Mouse (Mus musculus): Measurements from ENCODE around the gene Hipk3. TPM values are rescaled to one million over a fixed set of nuclear protein-coding genes. Genes with fewer than 3 reads are reported as not detected.
A peak's percentile ranks its signal among the peaks of the same experiment; 100 is the strongest.

Gene Hipk3
- polyA plus RNA-seq, 1 experiment from 2014 or later, result 12.1 TPM

- peaks cover 14% of the 10 kb centered on the region for H3K4me1 ChIP-seq (ENCODE audit: insufficient read depth, low read length)
- ATAC-seq (ENCODE audit: low FRiP score, low TSS enrichment), result no peak
Measured at GRCm38 (mm10) chr2:104457106-104457505, 37.1 kb downstream of the Hipk3 start.

GRCm38 (mm10) chr2:104450685-104451084 is 43.6 kb downstream of the Hipk3 start:
- H3K4me1 ChIP-seq (ENCODE audit: insufficient read depth, low read length), result peaks cover 4% of the 10 kb centered on the region; the same call in 1 of the 2 replicates
- 86% methylated on average over 3 of the region's 3 CpGs for WGBS
- H3K4me3 ChIP-seq (ENCODE audit: low read length), result no peak overlapping the region
- no peaks in the 10 kb centered on the region for H3K9me3 ChIP-seq (ENCODE audit: low read length)
- no peak overlapping the region for H3K9ac ChIP-seq (replicated peaks; ENCODE audit: low read length)
- no peak overlapping the region for H3K4me2 ChIP-seq (replicated peaks; ENCODE audit: low read depth, low read length)
- H3K36me3 ChIP-seq (ENCODE audit: insufficient read depth, low read length), result no peaks in the 10 kb centered on the region
- no peaks in the 10 kb centered on the region for H3K27me3 ChIP-seq (ENCODE audit: insufficient read depth, low read length)
- H3K27ac ChIP-seq (ENCODE audit: low read length), result no peak overlapping the region
- no peak for ATAC-seq (ENCODE audit: low FRiP score, low TSS enrichment)

More at GRCm38 (mm10) chr2:104457106-104457505, 37.1 kb downstream of the Hipk3 start:
- Histone ChIP-seq H3K4me3 (ENCODE audit: low read length) (no peak overlapping the region), H3K27me3 (ENCODE audit: insufficient read depth, low read length) (no peaks in the 10 kb centered on the region), H3K27ac (ENCODE audit: low read length) (no peak overlapping the region), H3K4me2 (replicated peaks; ENCODE audit: low read depth, low read length) (no peak overlapping the region), H3K9me3 (ENCODE audit: low read length) (no peaks in the 10 kb centered on the region), H3K36me3 (ENCODE audit: insufficient read depth, low read length) (no peaks in the 10 kb centered on the region), H3K9ac (replicated peaks; ENCODE audit: low read length) (no peak overlapping the region)
- WGBS, result 53% methylated on average over 3 of the region's 3 CpGs

DNA sequence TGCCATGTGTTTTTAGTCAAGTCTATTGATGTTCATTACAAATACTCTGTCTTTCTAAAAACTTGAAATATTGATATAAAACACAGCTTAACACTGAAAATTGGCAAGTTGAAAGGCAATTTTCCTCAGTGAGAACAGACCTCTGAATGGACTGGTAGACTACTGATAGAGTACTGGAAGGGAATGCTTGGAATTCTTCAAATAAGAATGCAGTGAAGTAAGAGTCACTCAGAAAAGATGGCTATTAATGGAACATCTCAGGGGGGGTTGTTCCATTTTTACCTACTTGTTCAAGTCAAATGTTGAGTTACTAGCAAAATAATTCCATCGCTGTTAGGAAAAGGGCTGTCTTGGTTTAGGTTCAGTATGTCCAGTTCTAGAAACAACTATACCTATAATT is 45.1 kb downstream of the Hipk3 start:
- no peak overlapping the region for H3K27ac ChIP-seq (ENCODE audit: low read length)
- ATAC-seq (ENCODE audit: low FRiP score, low TSS enrichment), result no peak
- H3K36me3 ChIP-seq (ENCODE audit: insufficient read depth, low read length), result no peaks in the 10 kb centered on the region
- no peak overlapping the region for H3K4me3 ChIP-seq (ENCODE audit: low read length)
- no peaks in the 10 kb centered on the region for H3K27me3 ChIP-seq (ENCODE audit: insufficient read depth, low read length)
- H3K4me1 ChIP-seq (ENCODE audit: insufficient read depth, low read length), result peaks cover 4% of the 10 kb centered on the region; the same call in 1 of the 2 replicates
- no peak overlapping the region for H3K9ac ChIP-seq (replicated peaks; ENCODE audit: low read length)
- no peaks in the 10 kb centered on the region for H3K9me3 ChIP-seq (ENCODE audit: low read length)
- 100% methylated on average over 1 of the region's 1 CpGs for WGBS
- H3K4me2 ChIP-seq (replicated peaks; ENCODE audit: low read depth, low read length), result no peak overlapping the region

GRCm38 (mm10) chr2:104448201-104448600 is 46.0 kb downstream of the Hipk3 start:
- no peak overlapping the region for H3K9ac ChIP-seq (replicated peaks; ENCODE audit: low read length)
- no peaks in the 10 kb centered on the region for H3K27me3 ChIP-seq (ENCODE audit: insufficient read depth, low read length)
- no peak overlapping the region for H3K4me3 ChIP-seq (ENCODE audit: low read length)
- H3K4me2 ChIP-seq (replicated peaks; ENCODE audit: low read depth, low read length), result no peak overlapping the region
- no peaks in the 10 kb centered on the region for H3K36me3 ChIP-seq (ENCODE audit: insufficient read depth, low read length)
- H3K4me1 ChIP-seq (ENCODE audit: insufficient read depth, low read length), result peaks cover 4% of the 10 kb centered on the region; the same call in 1 of the 2 replicates
- no peak overlapping the region for H3K27ac ChIP-seq (ENCODE audit: low read length)
- H3K9me3 ChIP-seq (ENCODE audit: low read length), result no peaks in the 10 kb centered on the region
- no peak for ATAC-seq (ENCODE audit: low FRiP score, low TSS enrichment)
- 88% methylated on average over 4 of the region's 4 CpGs for WGBS

DNA sequence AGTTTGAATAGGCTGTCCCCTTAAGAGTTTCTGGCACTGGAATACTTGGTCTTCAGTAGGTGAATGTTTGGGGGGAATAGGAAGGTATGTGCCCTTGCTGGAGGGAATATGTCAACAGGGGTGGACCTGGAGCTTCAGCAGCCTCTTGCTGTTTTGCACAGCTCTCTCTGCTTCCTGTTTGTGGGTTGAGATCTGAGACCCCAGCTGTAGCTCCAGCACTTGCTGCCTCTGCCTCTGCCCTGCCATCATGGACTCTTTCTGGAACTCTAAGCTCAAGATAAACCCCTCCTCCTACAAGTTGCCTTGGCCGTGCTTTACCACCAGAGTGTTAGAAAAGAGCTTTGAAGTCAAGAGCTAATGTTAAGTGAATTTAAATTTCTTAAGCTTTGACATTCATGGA is 48.2 kb downstream of the Hipk3 start:
- H3K36me3 ChIP-seq (ENCODE audit: insufficient read depth, low read length), result 0 out of 2 replicates have a peak, but pooled peaks cover 3% of the 10 kb centered on the region
- no peak overlapping the region for H3K9ac ChIP-seq (replicated peaks; ENCODE audit: low read length)
- H3K9me3 ChIP-seq (ENCODE audit: low read length), result no peaks in the 10 kb centered on the region
- peaks cover 4% of the 10 kb centered on the region; the same call in 1 of the 2 replicates for H3K4me1 ChIP-seq (ENCODE audit: insufficient read depth, low read length)
- no peak for ATAC-seq (ENCODE audit: low FRiP score, low TSS enrichment)
- no peak overlapping the region for H3K4me2 ChIP-seq (replicated peaks; ENCODE audit: low read depth, low read length)
- H3K27me3 ChIP-seq (ENCODE audit: insufficient read depth, low read length), result no peaks in the 10 kb centered on the region
- 58% methylated on average over 1 of the region's 1 CpGs for WGBS
- no peak overlapping the region for H3K27ac ChIP-seq (ENCODE audit: low read length)
- no peak overlapping the region for H3K4me3 ChIP-seq (ENCODE audit: low read length)

DNA sequence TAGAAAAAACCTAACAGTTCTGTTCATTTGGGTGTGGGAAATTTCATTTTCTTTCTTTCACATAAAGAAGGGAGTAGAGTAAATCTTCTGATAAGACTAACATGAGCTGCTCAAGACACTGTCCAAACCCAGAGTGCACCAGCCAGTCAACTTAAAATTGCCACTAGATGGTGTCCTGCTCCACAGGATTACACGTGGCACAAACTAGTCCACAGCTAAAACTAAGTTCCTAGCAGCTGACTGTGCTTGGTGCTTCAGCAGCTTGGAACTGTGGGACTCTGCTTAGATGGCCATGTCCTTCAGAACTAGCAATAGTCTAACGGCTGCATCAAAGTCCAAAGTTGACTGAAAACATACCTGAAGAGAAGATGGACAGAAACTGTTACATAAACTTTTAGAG is 49.5 kb downstream of the Hipk3 start:
- H3K4me1 ChIP-seq (ENCODE audit: insufficient read depth, low read length), result no peaks in the 10 kb centered on the region
- no peak overlapping the region for H3K9ac ChIP-seq (replicated peaks; ENCODE audit: low read length)
- no peaks in the 10 kb centered on the region for H3K9me3 ChIP-seq (ENCODE audit: low read length)
- WGBS, result 37% methylated on average over 2 of the region's 2 CpGs
- H3K4me3 ChIP-seq (ENCODE audit: low read length), result no peak overlapping the region
- no peak overlapping the region for H3K27ac ChIP-seq (ENCODE audit: low read length)
- 0 out of 2 replicates have a peak, but pooled peaks cover 5% of the 10 kb centered on the region for H3K36me3 ChIP-seq (ENCODE audit: insufficient read depth, low read length)
- H3K4me2 ChIP-seq (replicated peaks; ENCODE audit: low read depth, low read length), result no peak overlapping the region
- H3K27me3 ChIP-seq (ENCODE audit: insufficient read depth, low read length), result no peaks in the 10 kb centered on the region
- ATAC-seq (ENCODE audit: low FRiP score, low TSS enrichment), result peak; percentile 83

DNA sequence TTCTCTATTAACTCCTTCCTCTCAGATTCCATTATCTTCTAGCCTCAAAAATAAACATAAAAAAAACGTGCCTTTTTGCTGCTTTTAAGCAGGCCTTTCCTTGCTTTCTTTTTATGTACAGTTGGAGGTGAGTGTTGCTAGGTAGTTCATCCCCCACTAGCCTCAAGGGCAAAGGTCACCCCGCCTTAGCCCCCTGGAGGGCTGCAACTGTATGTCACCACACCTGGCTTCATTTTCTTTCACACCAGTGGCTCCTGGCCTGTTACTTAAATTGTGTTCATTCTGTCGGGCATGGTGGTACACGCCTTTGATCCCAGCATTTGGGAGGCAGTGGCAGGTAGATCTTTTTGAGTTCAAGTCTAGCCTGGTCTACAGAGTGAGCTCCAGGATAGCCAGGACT is 51.9 kb downstream of the Hipk3 start:
- Histone ChIP-seq H3K9ac (replicated peaks; ENCODE audit: low read length) (no peak overlapping the region), H3K4me3 (ENCODE audit: low read length) (no peak overlapping the region), H3K27ac (ENCODE audit: low read length) (no peak overlapping the region), H3K36me3 (ENCODE audit: insufficient read depth, low read length) (peaks cover 12% of the 10 kb centered on the region), H3K27me3 (ENCODE audit: insufficient read depth, low read length) (no peaks in the 10 kb centered on the region), H3K4me1 (ENCODE audit: insufficient read depth, low read length) (no peaks in the 10 kb centered on the region), H3K4me2 (replicated peaks; ENCODE audit: low read depth, low read length) (no peak overlapping the region), H3K9me3 (ENCODE audit: low read length) (no peaks in the 10 kb centered on the region)
- WGBS, result 72% methylated on average over 4 of the region's 4 CpGs
- ATAC-seq (ENCODE audit: low FRiP score, low TSS enrichment), result no peak

DNA sequence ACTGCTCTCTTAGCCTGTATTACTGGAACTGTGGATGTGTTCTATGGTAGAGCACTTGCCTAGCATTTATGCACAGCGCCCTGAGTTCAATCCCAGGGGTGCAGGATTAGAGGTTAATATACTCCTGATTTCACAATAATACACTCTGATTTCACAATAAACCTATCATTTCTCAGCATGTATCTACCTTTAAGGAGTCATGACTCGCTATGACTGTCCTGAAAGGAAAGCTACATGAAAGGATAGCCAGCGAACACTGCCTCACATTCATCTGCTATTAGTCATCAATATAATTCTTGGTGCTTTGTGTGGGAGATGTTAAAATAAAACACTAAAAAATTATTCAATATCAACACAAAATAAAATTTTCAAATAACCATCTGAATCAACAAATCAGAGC is 58.0 kb downstream of the Hipk3 start:
- Histone ChIP-seq H3K4me3 (ENCODE audit: low read length) (no peak overlapping the region), H3K27ac (ENCODE audit: low read length) (no peak overlapping the region), H3K4me2 (replicated peaks; ENCODE audit: low read depth, low read length) (no peak overlapping the region), H3K36me3 (ENCODE audit: insufficient read depth, low read length) (peaks cover 51% of the 10 kb centered on the region), H3K9ac (replicated peaks; ENCODE audit: low read length) (no peak overlapping the region), H3K4me1 (ENCODE audit: insufficient read depth, low read length) (no peaks in the 10 kb centered on the region), H3K9me3 (ENCODE audit: low read length) (no peaks in the 10 kb centered on the region), H3K27me3 (ENCODE audit: insufficient read depth, low read length) (no peaks in the 10 kb centered on the region)
- 90% methylated on average over 3 of the region's 3 CpGs for WGBS
- ATAC-seq (ENCODE audit: low FRiP score, low TSS enrichment), result no peak

- ATAC-seq (ENCODE audit: low FRiP score, low TSS enrichment), result no peak
- H3K9me3 ChIP-seq (ENCODE audit: low read length), result no peaks in the 10 kb centered on the region
- H3K4me1 ChIP-seq (ENCODE audit: insufficient read depth, low read length), result no peaks in the 10 kb centered on the region
- H3K9ac ChIP-seq (replicated peaks; ENCODE audit: low read length), result no peak overlapping the region
- H3K27ac ChIP-seq (ENCODE audit: low read length), result no peak overlapping the region
- peaks cover 54% of the 10 kb centered on the region for H3K36me3 ChIP-seq (ENCODE audit: insufficient read depth, low read length)
- no peaks in the 10 kb centered on the region for H3K27me3 ChIP-seq (ENCODE audit: insufficient read depth, low read length)
- H3K4me3 ChIP-seq (ENCODE audit: low read length), result no peak overlapping the region
- no peak overlapping the region for H3K4me2 ChIP-seq (replicated peaks; ENCODE audit: low read depth, low read length)
- 90% methylated on average over 6 of the region's 6 CpGs for WGBS
Measured at GRCm38 (mm10) chr2:104431067-104431466, 63.2 kb downstream of the Hipk3 start.

DNA sequence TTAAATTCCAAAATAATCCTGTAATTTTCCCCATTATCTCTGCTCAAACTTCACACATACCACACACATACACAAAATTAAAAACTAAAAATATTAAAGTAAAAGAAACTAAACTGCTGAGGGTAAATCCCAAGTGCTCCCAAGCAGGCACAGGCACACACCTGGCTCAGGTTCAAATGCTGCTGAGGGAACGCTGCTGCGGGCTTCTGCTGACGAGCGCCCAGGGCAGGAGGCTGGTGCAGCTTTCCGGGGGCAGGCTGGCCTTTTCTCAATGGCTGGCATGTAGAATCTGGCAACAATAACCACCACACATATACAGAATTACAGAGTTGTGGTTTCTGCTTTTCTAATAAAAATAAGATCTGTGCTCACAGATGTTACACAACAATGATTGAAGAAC is 63.7 kb downstream of the Hipk3 start:
- Histone ChIP-seq H3K4me1 (ENCODE audit: insufficient read depth, low read length) (no peaks in the 10 kb centered on the region), H3K9me3 (ENCODE audit: low read length) (no peaks in the 10 kb centered on the region), H3K9ac (replicated peaks; ENCODE audit: low read length) (no peak overlapping the region), H3K27ac (ENCODE audit: low read length) (no peak overlapping the region), H3K27me3 (ENCODE audit: insufficient read depth, low read length) (no peaks in the 10 kb centered on the region), H3K4me2 (replicated peaks; ENCODE audit: low read depth, low read length) (no peak overlapping the region), H3K4me3 (ENCODE audit: low read length) (no peak overlapping the region), H3K36me3 (ENCODE audit: insufficient read depth, low read length) (peaks cover 50% of the 10 kb centered on the region)
- 89% methylated on average over 5 of the region's 5 CpGs for WGBS
- ATAC-seq (ENCODE audit: low FRiP score, low TSS enrichment), result no peak
